In genomic region chr2:61545666-61546065, GRCm38 (mm10) we compare ENCODE assay signal across 24 mouse cellular contexts. TPM values are rescaled to one million over a fixed set of nuclear protein-coding genes. Genes with fewer than 3 reads are reported as not detected.
A peak's percentile ranks its signal among the peaks of the same experiment; 100 is the strongest.
DNase-seq lines count a peak whose midpoint lies in the region; ATAC-seq and TF ChIP-seq lines count a peak whose summit lies in the region.
"Had no signal": no experiment of that assay in that cellular context is flagged by ENCODE, and none has a peak within 500 bp of the region (broad histone marks: within the 10 kb centered on the region; RNA-seq: fewer than 3 reads in every experiment).

No protein-coding gene starts in this region.

- H3K4me1 ChIP-seq in embryonic fibroblast, embryonic 13.5 days (ENCODE audit: control insufficient read depth, insufficient read depth, low read length), result peaks cover 7% of the 10 kb centered on the region
- no peaks in the 10 kb centered on the region for H3K4me1 ChIP-seq in forebrain, embryonic 10.5 days
- H3K4me1 ChIP-seq: embryonic facial prominence, embryonic 15.5 days; forebrain, embryonic 13.5 days; forebrain, embryonic 15.5 days had no signal

- DNase-seq in NIH3T3 (ENCODE audit: low read depth), result peak; percentile 53
- no peak for DNase-seq in kidney, adult 18-20 months
- no peak for DNase-seq in forebrain, embryonic 10.5 days (ENCODE audit: extremely low spot score, low spot score)
- no peak for DNase-seq in gastrocnemius, postnatal 25 days
- DNase-seq: adrenal gland, adult 2 months; adrenal gland, postnatal 10 days; adrenal gland, postnatal 25 days; B cell, adult 2 months; cerebellum, adult 11 months; cerebellum, adult 18-20 months; cerebellum, adult 8-10 months; cerebellum, adult 9-11 months; cerebellum, postnatal 14 days; cerebellum, postnatal 36 days; embryo, embryonic 11 days; forebrain, postnatal 0 days had no signal

- peak; percentile 37; the same call in 1 of the 2 replicates for ATAC-seq in megakaryocyte progenitor cell, adult 5-6 weeks (replicated peaks; ENCODE audit: poor library complexity)
- ATAC-seq: activated CD4-positive, CD25-positive, alpha-beta regulatory T cell, adult 4 months; forebrain, embryonic 13.5 days; forebrain, embryonic 15.5 days; forebrain, postnatal 0 days; Patski had no signal

- WGBS in forebrain, embryonic 10.5 days, result 92% methylated on average over 3 of the region's 3 CpGs

- H3K27ac ChIP-seq in embryonic fibroblast, embryonic 13.5 days (ENCODE audit: insufficient read depth, low read length), result peak overlapping the region; percentile 97
- no peak overlapping the region for H3K27ac ChIP-seq in forebrain, embryonic 10.5 days
- H3K27ac ChIP-seq: embryonic facial prominence, embryonic 13.5 days; embryonic facial prominence, embryonic 15.5 days; forebrain, embryonic 13.5 days; forebrain, embryonic 15.5 days had no signal

- no peaks in the 10 kb centered on the region for H3K9me3 ChIP-seq in forebrain, embryonic 10.5 days
- H3K9me3 ChIP-seq: embryonic facial prominence, embryonic 13.5 days; embryonic facial prominence, embryonic 15.5 days; forebrain, embryonic 13.5 days; forebrain, embryonic 15.5 days had no signal

- TF ChIP-seq CTCF in embryonic fibroblast, embryonic 13.5 days (IDR thresholded peaks at IDR 0.05; ENCODE audit: borderline replicate concordance, insufficient read depth, low read length), result no peak

- no peak overlapping the region for H3K4me3 ChIP-seq in embryonic fibroblast, embryonic 13.5 days (ENCODE audit: insufficient read depth, low read length)
- H3K4me3 ChIP-seq in forebrain, embryonic 10.5 days, result no peak overlapping the region
- H3K4me3 ChIP-seq: embryonic facial prominence, embryonic 13.5 days; embryonic facial prominence, embryonic 15.5 days; forebrain, embryonic 13.5 days; forebrain, embryonic 15.5 days had no signal

- TF ChIP-seq POLR2A in embryonic fibroblast, embryonic 13.5 days (IDR thresholded peaks at IDR 0.05; ENCODE audit: low read depth, low read length), result no peak

- H3K27me3 ChIP-seq in forebrain, embryonic 10.5 days (ENCODE audit: poor library complexity, severe bottlenecking), result no peaks in the 10 kb centered on the region
- H3K27me3 ChIP-seq: embryonic facial prominence, embryonic 13.5 days; embryonic facial prominence, embryonic 15.5 days; forebrain, embryonic 13.5 days; forebrain, embryonic 15.5 days; Patski had no signal

- H3K36me3 ChIP-seq in forebrain, embryonic 10.5 days (replicated peaks), result no peaks in the 10 kb centered on the region
- H3K36me3 ChIP-seq: embryonic facial prominence, embryonic 13.5 days; embryonic facial prominence, embryonic 15.5 days; forebrain, embryonic 15.5 days had no signal

RNA-seq across cellular contexts. Expression of gene Tank, which starts 32.7 kb away (rescaled TPM):
- 54.7 and 55.5 TPM in 2 replicates for polyA plus RNA-seq in embryonic fibroblast, embryonic 13.5 days (2011; ENCODE audit: insufficient read length, low read depth, missing spikeins)
- total RNA-seq in megakaryocyte progenitor cell, adult 5-6 weeks (2015), result 132 and 135 TPM in 2 replicates
- 84.7 and 93.1 TPM in 2 replicates for total RNA-seq in megakaryocyte progenitor cell, adult 5-6 weeks (2017)
- polyA plus RNA-seq in forebrain, embryonic 10.5 days (2016; fragmentation: Nextera tagmentation; extraction: Ambion mirVana), result 25.3 and 26.9 TPM in 2 replicates
- 10 to 100 TPM; 15.3 to 16.8 TPM for total RNA-seq in gastrocnemius, postnatal 25 days (2021)

Comparison
In these comparisons a context has a peak if more than half of its experiments do, and no peak if none do; other contexts are left out.
1. RNA of gene Tank, which starts 32.7 kb away (total RNA-seq): 84.7 to 135 TPM in megakaryocyte progenitor cell, adult 5-6 weeks; 15.3 to 16.8 TPM in gastrocnemius, postnatal 25 days; every median in the first group is over 4 times any median in the second.